Mouse (Mus musculus) gastrocnemius, postnatal 36 days (tissue): ENCODE data around the gene Slk. TPM values are rescaled to one million over a fixed set of nuclear protein-coding genes. Genes with fewer than 3 reads are reported as not detected.

ENCODE experiments used
- DNase-seq, 2 experiments: peaks; one replicate each; pipeline ENCODE4 v3.0.0; 2022
- intact Hi-C: fragments of 180-260 bp; cut with DNase I; formaldehyde crosslinking; loops from one replicate; pipeline ENCODE4 v1.15.1; 2025
- long read RNA-seq, 2 experiments: library from polyadenylated mRNA; stranded (forward); transcript quantifications; one replicate each; pipeline ENCODE4 v2.0.0; 2021
- total RNA-seq, 2 experiments: library from RNA; stranded (reverse); gene quantifications; 2 replicates each; pipeline ENCODE4 v1.2.3; 2021

The Slk gene
- 10 to 100 TPM; 24.1 to 28.5 TPM for total RNA-seq
- long read RNA-seq, experiment 1, full-length matches to known transcripts = 3 of 12 reads
- long read RNA-seq, experiment 1, partial matches to known transcripts = 0 of 12 reads
- long read RNA-seq, experiment 1, other reads (novel, unspliced or antisense) = 9 of 12 reads
- long read RNA-seq, experiment 2, full-length matches to known transcripts = 2 of 9 reads
- long read RNA-seq, experiment 2, partial matches to known transcripts = 1 of 9 reads
- long read RNA-seq, experiment 2, other reads (novel, unspliced or antisense) = 6 of 9 reads

DNA sequence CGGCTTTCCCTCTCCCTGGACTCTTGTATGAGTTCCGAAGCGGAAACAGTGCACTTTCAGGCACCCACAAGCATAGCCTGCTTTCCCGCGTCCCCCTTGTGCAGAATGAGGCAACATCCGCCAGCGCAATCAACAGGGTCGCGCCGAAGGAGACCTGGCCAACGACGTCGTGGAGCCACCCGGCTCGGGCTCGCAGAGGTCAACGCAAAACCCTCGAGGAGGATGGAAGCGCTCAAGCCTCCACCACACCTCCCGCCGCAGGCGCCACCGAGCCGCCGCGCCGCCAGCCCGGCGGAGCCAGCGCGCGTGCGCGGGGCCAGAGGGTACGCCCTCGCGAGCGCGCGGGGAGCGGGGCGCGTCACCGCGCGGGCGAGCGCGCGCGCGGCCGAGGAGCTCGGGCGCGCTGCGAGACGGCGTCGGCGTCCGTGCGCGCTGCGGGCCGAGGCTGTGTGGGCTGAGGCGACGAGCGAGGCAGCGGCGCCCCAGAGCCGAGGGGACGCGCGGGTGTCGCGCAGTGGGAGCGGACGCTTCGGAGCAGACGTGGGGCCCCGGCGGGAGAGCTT lies at the start of gene Slk:
Gene Slk (plus strand): TSS at position 454 of the 563 bp plus-strand sequence.
- peak; percentile 60 to 75 for DNase-seq
- intact Hi-C loops = no loop called here

DNA sequence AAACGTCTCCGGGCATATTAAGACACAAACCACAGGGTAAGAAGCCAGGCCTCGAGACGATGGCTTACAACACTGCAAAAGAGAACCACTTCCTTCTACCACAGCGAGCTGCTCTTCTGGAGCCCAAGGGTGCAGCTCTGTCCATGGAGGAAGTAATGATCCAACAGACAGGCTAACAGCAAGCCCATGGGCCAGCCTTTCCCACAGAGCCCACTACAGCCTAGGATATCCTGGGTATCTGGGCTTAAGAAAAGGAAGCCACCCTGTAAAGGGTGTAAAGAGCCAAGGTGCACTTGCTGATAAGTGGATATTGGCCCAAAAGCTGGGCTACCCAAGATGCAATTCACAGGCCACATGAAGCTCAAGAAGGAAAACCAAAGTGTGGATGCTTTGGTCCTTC lies 48.2 kb upstream of the Slk start:
- intact Hi-C loops = no loop called here
- no peak for DNase-seq

DNA sequence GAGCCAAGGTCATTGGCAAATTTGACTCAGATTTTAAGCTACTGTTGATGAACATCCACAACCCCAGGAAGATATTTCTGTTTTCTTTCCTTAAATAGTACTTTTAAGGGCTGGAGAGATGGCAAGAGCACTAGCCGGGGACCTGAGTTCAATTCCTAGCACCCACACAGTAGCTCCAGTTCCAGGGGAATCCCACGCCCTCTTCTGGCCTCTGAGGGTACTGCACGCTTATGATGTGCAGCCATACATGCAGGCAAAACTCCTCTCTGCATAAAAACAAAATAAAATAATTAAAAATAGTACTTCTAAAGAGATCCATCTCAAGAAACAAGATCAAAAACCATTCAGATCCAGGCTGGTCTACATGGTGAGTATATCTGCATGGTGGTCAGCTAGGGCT lies 47.0 kb upstream of the Slk start:
- intact Hi-C loops = no loop called here
- no peak for DNase-seq

DNA sequence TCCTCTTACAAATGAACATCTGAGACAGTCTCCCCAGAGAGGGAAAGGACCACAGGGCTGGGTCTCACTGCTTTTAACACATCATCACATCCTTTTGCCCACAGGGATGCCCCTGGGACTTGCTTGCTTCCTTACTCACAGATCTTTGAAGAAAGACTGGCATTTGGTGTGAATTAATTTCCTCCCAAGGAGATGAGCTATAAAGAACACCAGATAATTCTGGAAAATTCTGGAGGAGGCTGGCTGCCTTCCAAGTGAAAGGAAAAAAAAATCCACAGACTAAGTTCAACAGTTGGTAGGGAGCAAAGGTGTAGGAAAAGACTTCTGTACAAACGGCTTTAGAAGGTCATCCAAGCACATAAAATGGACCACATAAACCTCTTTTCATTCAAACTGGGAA lies 45.3 kb upstream of the Slk start:
- no peak for DNase-seq
- intact Hi-C loops = no loop called here

- intact Hi-C loops = no loop called here
Observed at GRCm38 (mm10) chr19:47536521-47537299, 42.8 kb upstream of the Slk start.

DNA sequence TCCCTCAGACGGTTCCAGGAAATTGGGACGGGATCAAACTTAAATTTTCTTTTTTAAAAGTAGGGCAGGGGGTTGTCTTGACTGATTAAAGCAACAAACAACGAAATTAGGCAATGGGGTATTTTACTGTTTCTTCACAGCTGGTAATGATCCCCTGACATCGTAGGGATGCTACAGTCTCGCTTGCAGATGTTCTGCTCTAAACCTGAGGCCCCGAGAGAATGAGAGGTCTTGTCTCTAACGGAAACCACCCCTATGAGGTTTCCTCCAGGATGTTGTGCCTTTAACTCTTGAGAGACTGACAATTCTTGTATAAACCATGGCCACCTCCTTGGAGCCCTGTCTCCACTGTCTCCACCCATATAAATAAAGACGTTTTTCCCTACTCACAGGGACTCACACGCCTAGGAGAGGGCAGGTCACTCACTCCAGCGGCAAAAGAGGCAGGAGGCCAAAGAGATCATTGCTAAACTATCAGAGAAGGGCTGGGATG lies 42.1 kb upstream of the Slk start, which contains the start of gene Stn1:
Gene Stn1 (minus strand): TSS at position 208 of the 493 bp plus-strand sequence.
- DNase-seq = no peak
- intact Hi-C loops = no loop called here

More at GRCm38 (mm10) chr19:47536521-47537299, 42.8 kb upstream of the Slk start:
- peak; percentile 97 to 98 for DNase-seq

GRCm38 (mm10) chr19:47537879-47538278 lies 41.6 kb upstream of the Slk start:
- intact Hi-C loops = loop anchor here (2.0 kb wide), 1 partner anchor 39 kb away; no protein-coding TSS in a partner anchor
- DNase-seq = no peak

DNA sequence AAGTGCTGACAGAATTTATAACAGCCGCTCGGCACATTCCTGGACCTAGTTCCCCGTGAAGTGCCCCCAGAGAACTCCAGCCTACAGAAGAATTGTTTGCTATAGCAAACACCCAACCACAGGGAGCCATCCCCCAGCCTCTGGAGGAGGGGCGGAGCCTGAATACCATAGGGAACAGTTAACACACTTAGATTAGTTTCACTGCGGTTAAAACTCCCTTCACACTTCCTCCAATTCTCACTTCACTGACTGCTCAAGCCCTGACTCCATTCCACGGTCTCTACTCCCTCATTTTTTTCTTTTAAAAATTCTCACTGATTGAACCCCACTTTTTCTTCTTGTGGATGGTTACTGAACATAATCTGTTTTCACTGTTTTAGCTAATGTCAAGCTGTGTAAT lies 40.7 kb upstream of the Slk start:
- intact Hi-C loops = loop anchor here (2.0 kb wide), 1 partner anchor 38 kb away; no protein-coding TSS in a partner anchor
- DNase-seq = no peak

DNA sequence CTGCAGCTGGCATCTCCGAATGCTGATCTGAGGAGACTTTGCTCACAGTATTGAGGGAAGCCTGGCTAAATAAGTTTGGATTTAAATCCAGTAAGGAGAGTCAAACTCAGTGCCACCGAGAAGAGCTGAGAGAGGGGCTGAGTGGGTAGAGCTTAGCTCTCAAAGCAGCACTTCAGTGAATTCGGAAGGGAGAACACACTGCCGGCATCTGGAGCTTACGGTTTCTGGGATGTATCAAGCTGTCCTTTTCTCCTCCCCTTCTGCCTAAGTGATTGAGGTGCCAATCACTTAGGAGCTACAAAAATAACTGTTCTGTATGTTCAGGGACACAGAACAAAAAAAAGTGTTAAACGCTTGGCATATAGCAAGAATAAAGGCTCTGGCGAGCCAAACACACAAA lies 37.0 kb upstream of the Slk start:
- intact Hi-C loops = no loop called here
- DNase-seq = no peak

DNA sequence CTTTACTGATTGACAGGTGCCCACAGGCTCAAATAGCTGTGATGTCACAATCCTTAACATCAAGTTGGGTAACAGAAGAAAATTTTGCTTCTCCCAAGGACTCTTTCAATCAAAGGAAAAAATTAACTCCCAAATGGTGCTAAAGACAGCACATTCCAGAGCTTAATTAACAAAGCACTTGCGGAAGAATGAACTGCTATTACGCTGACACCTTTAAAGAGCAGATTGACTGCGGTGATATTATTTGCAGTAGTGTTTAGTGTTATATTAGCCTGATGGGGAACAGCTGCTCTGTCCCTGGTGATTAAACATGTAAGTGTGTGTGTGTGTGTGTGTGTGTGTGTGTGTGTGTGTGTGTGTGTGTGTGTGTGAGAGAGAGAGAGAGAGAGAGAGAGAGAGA lies 34.4 kb upstream of the Slk start:
- intact Hi-C loops = no loop called here
- DNase-seq = no peak

DNA sequence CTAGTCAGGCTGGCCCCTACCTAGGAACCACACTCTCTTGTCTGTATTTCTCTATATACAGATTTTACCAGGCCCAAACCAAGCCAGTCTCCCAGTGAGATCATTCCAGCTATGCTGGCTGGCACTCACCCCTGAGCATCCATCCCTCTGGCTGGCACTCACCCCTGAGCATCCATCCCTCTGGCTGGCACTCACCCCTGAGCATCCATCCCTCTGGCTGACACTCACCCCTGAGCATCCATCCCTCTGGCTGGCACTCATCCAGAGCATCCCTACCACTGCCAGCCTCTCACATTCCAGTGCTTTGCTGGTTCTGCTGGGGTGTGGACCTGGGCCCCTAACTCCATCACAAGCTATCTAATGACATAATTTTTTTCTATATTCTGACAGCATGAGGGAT lies 34.0 kb upstream of the Slk start:
- no peak for DNase-seq
- intact Hi-C loops = no loop called here

- intact Hi-C loops = no loop called here
- no peak for DNase-seq
Observed at GRCm38 (mm10) chr19:47548432-47549076, 30.9 kb upstream of the Slk start.

DNA sequence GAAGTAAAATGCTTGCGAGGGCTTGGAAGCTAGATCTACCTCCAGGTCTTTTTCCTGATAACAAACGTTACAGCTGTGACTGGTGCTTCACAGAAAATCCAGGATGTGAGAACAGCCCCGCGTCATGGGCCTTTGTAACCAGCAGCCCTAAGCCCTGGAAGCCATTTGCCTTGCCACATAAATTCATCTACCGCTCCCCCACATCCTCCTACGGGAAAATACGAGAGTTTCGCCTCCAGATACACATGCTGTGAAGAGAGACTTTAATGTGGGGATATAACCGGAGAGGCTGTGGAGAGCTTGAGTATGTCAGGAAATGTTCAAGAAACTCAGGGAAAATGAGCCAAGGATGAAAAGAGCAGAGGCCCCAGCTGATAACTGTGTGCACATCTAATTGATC lies 30.3 kb upstream of the Slk start:
- no peak for DNase-seq
- intact Hi-C loops = no loop called here

DNA sequence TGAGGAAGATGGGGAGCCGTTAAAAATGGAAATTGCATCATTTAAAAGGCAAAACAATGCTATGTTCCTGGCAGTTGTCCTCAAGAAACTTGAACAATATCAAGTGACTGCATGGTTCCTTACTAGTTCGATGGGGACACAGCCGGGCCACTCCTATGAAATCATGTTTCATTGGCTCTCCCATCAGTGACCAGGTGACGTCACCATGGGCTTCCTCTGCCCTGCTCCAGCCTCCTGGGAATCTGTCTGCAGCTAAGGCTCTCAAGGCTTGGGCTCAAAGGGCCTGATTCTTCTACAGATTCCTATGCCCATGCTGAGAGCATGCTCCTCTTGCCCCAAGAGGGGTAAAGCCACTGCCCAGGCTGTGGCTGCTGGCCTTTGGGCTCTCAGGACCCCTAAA lies 29.9 kb upstream of the Slk start:
- intact Hi-C loops = no loop called here
- DNase-seq = no peak

- intact Hi-C loops = no loop called here
- no peak for DNase-seq
Observed at GRCm38 (mm10) chr19:47559145-47559544, 20.3 kb upstream of the Slk start.

GRCm38 (mm10) chr19:47559751-47560512 lies 19.5 kb upstream of the Slk start:
- DNase-seq = no peak
- intact Hi-C loops = no loop called here

DNA sequence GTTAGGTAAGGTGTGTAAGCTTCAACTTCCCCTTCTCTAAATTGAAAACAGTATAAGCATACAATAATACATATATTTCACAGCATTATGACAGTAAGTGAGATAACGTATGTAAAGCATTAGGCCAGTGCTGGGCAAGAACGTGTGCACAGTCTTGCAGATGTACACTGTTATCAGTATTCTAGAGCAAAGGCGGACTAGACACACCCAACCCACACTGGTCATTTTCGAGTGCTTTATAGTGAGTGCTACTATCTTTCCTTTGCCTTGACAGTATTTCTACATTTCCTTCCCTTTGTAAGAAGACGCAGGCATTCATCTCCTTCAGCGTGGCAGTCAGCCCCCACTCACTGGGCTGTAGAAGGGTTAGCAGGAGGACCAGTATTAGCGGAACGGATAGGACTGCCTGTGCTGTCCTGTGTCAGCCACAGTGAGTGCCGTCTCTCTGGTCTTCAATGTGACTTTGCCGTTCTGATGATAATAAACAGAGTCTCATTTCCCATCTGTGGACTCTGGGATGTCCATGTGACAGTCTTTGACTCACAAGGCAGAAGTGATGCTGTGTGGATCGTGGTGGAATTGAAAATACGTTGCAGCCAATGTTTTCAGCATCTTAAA lies 18.8 kb upstream of the Slk start:
- DNase-seq = no peak
- intact Hi-C loops = no loop called here

DNA sequence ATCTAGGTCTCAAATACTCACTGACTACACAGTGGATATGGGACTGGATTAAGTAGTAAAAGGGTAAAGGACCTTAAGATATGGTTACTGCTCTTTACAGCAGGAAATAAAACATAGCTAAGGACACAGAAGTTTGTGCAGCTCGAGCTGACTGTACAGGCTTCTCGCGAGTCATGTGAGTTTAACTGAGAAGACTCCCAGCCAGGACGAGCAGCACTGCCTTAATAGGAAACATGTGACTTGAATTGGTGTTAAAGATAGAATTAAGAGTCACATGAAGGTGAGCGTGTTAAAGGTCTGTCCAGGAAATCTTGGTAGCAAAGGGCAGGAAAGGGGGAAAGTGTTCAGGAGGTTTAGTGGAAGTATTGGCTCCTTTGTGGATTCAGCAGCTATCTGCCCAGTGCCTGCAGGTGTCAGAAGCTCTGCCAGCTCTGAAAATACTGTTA lies 17.5 kb upstream of the Slk start:
- no peak for DNase-seq
- intact Hi-C loops = no loop called here

- DNase-seq = no peak
- intact Hi-C loops = no loop called here
Observed at GRCm38 (mm10) chr19:47563715-47564114, 15.8 kb upstream of the Slk start.
